Mouse (Mus musculus): ENCODE data around the gene Cdc20b. TPM values are rescaled to one million over a fixed set of nuclear protein-coding genes. Genes with fewer than 3 reads are reported as not detected.

Cdc20b gene
- total RNA-seq (2023) = not detected

GRCm38 (mm10) chr13:113034950-113035421 lies at the start of gene Cdc20b:
Cdc20b (plus strand) TSS chr13:113035111.

GRCm38 (mm10) chr13:112987532-112987943 lies 47.4 kb upstream of the Cdc20b start, which contains the start of gene Ccno:
Ccno (plus strand) TSS chr13:112987802.

GRCm38 (mm10) chr13:112993531-112994152 lies 41.3 kb upstream of the Cdc20b start, which contains the start of gene Mcidas:
Mcidas (plus strand) TSS chr13:112993845.

GRCm38 (mm10) chr13:113046211-113046883 lies 11.4 kb downstream of the Cdc20b start, which contains the start of gene Gpx8:
Gpx8 (minus strand) TSS chr13:113046410.

GRCm38 (mm10) chr13:113100879-113101278 lies 66.0 kb downstream of the Cdc20b start, which contains the start of gene Gzma:
Gzma (minus strand) TSS chr13:113100981.

Other genes with a start within 250 kb of the Cdc20b start
- 1 to 10 TPM; 2.5 to 4.1 TPM for gene Plpp1, start 234.3 kb upstream of the Cdc20b start, total RNA-seq (2023)
- 10 to 100 TPM; 31.5 to 32.2 TPM for gene Mtrex, start 107.7 kb upstream of the Cdc20b start, total RNA-seq (2023)
- 10 to 100 TPM; 10.7 to 11.0 TPM for gene Dhx29, start 107.7 kb upstream of the Cdc20b start, total RNA-seq (2023)
- 10 to 100 TPM; 31.8 to 32.5 TPM for gene Ccno, start 47.3 kb upstream of the Cdc20b start, total RNA-seq (2023)
- not detected for gene Mcidas, start 41.3 kb upstream of the Cdc20b start, total RNA-seq (2023)
- not detected for gene Gpx8, start 11.3 kb downstream of the Cdc20b start, total RNA-seq (2023)
- not detected for gene Gzma, start 65.9 kb downstream of the Cdc20b start, total RNA-seq (2023)
- not detected for gene Esm1, start 174.5 kb downstream of the Cdc20b start, total RNA-seq (2023)
- not detected for gene Gzmk, start 190.8 kb downstream of the Cdc20b start, total RNA-seq (2023)